16 mouse cellular contexts compared by ENCODE assay signal in genomic region chr17:43644375-43644774, GRCm38 (mm10). TPM values are rescaled to one million over a fixed set of nuclear protein-coding genes. Genes with fewer than 3 reads are reported as not detected.
A peak's percentile ranks its signal among the peaks of the same experiment; 100 is the strongest.
DNase-seq lines count a peak whose midpoint lies in the region; ATAC-seq lines count a peak whose summit lies in the region.
"Had no signal": no experiment of that assay in that cellular context is flagged by ENCODE, and none has a peak within 500 bp of the region (broad histone marks: within the 10 kb centered on the region; RNA-seq: fewer than 3 reads in every experiment).

No protein-coding gene starts in this region.

- no peak overlapping the region for H3K4me3 ChIP-seq in intestine, embryonic 16.5 days (ENCODE audit: low read length)
- no peak overlapping the region for H3K4me3 ChIP-seq in hindbrain, embryonic 12.5 days
- H3K4me3 ChIP-seq: forebrain, embryonic 15.5 days; layer of hippocampus, adult 2 months; limb, embryonic 10.5 days; neural tube, embryonic 12.5 days had no signal

- no peak overlapping the region for H3K9ac ChIP-seq in intestine, embryonic 16.5 days (ENCODE audit: low read depth, low read length)
- no peak overlapping the region for H3K9ac ChIP-seq in hindbrain, embryonic 12.5 days
- H3K9ac ChIP-seq: forebrain, embryonic 15.5 days; neural tube, embryonic 12.5 days had no signal

- no peaks in the 10 kb centered on the region for H3K36me3 ChIP-seq in intestine, embryonic 16.5 days (ENCODE audit: control insufficient read depth, insufficient read depth, low read length)
- H3K36me3 ChIP-seq in hindbrain, embryonic 12.5 days: peaks cover 58% of the 10 kb centered on the region

- H3K4me2 ChIP-seq in intestine, embryonic 16.5 days (ENCODE audit: low read depth, low read length): no peak overlapping the region
- H3K4me2 ChIP-seq in hindbrain, embryonic 12.5 days (replicated peaks): no peak overlapping the region
- H3K4me2 ChIP-seq: forebrain, embryonic 15.5 days; midbrain, embryonic 11.5 days; neural tube, embryonic 12.5 days had no signal

- peak; percentile 68 for ATAC-seq in intestine, embryonic 16.5 days
- ATAC-seq in hindbrain, embryonic 12.5 days (ENCODE audit: low FRiP score): no peak
- ATAC-seq: forebrain, embryonic 15.5 days had no signal

- no peaks in the 10 kb centered on the region for H3K27me3 ChIP-seq in intestine, embryonic 16.5 days (replicated peaks; ENCODE audit: control insufficient read depth, insufficient read depth, low read length)
- no peaks in the 10 kb centered on the region for H3K27me3 ChIP-seq in hindbrain, embryonic 12.5 days
- H3K27me3 ChIP-seq: forebrain, embryonic 15.5 days; neural tube, embryonic 12.5 days had no signal

- H3K27ac ChIP-seq in intestine, embryonic 16.5 days (ENCODE audit: low read length): no peak overlapping the region
- H3K27ac ChIP-seq in hindbrain, embryonic 12.5 days: no peak overlapping the region
- H3K27ac ChIP-seq: forebrain, embryonic 15.5 days; layer of hippocampus, adult 2 months; limb, embryonic 10.5 days; neural tube, embryonic 12.5 days had no signal

- WGBS in intestine, embryonic 16.5 days: 66% methylated on average over 7 of the region's 7 CpGs
- 88% methylated on average over 7 of the region's 7 CpGs for WGBS in hindbrain, embryonic 12.5 days

- no peaks in the 10 kb centered on the region for H3K9me3 ChIP-seq in intestine, embryonic 16.5 days (ENCODE audit: control insufficient read depth, low read length)
- H3K9me3 ChIP-seq in hindbrain, embryonic 12.5 days (replicated peaks): no peaks in the 10 kb centered on the region
- H3K9me3 ChIP-seq: forebrain, embryonic 15.5 days; limb, embryonic 10.5 days; neural tube, embryonic 12.5 days had no signal

- no peaks in the 10 kb centered on the region for H3K4me1 ChIP-seq in intestine, embryonic 16.5 days (ENCODE audit: control insufficient read depth, insufficient read depth, low read length)
- no peaks in the 10 kb centered on the region for H3K4me1 ChIP-seq in hindbrain, embryonic 12.5 days
- H3K4me1 ChIP-seq: forebrain, embryonic 15.5 days; limb, embryonic 10.5 days; neural tube, embryonic 12.5 days had no signal

- DNase-seq in adrenal gland, postnatal 14 days: peak; percentile 6
- DNase-seq in adrenal gland, adult 2 months: no peak
- DNase-seq in urinary bladder, postnatal 14 days (ENCODE audit: low spot score): peak; percentile 51
- no peak for DNase-seq in urinary bladder, adult 18-20 months (ENCODE audit: low spot score in 2 of 2)
- DNase-seq in skeletal muscle tissue, adult 2 months (ENCODE audit: low read depth, low spot score): peak; percentile 43
- DNase-seq in spleen, adult 12 weeks (ENCODE audit: low spot score): no peak
- DNase-seq: kidney, adult 11 months had no signal

RNA-seq across cellular contexts. Expression of gene Tdrd6, which starts 14.3 kb away (rescaled TPM):
- not detected in 2 replicates for total RNA-seq in adrenal gland, postnatal 14 days (2021)
- not detected for total RNA-seq in adrenal gland, adult 2 months (2021)
- polyA plus RNA-seq in adrenal gland, adult 2 months (2012; rRNA removed): not detected in 2 replicates
- polyA plus RNA-seq in intestine, embryonic 16.5 days (2015; fragmentation: Nextera tagmentation; extraction: Ambion mirVana): 1.2 and 2.0 TPM in 2 replicates
- 0.05 and 0.47 TPM in 2 replicates for polyA plus RNA-seq in hindbrain, embryonic 12.5 days (2016; fragmentation: Nextera tagmentation; extraction: Ambion mirVana)
- total RNA-seq: adrenal gland, adult 18-20 months; MEL had no signal
- polyA plus RNA-seq: limb, embryonic 10.5 days; midbrain, embryonic 11.5 days had no signal

RNA-seq across cellular contexts. Expression of gene Slc25a27, which starts 22.6 kb away (rescaled TPM):
- 3.1 and 4.6 TPM in 2 replicates for total RNA-seq in adrenal gland, postnatal 14 days (2021)
- total RNA-seq in adrenal gland, adult 2 months (2021): 1 to 10 TPM; 2.1 to 2.2 TPM
- polyA plus RNA-seq in adrenal gland, adult 2 months (2012; rRNA removed): 2.1 and 3.8 TPM in 2 replicates
- polyA plus RNA-seq in intestine, embryonic 16.5 days (2015; fragmentation: Nextera tagmentation; extraction: Ambion mirVana): 9.6 and 10.4 TPM in 2 replicates
- polyA plus RNA-seq in hindbrain, embryonic 12.5 days (2016; fragmentation: Nextera tagmentation; extraction: Ambion mirVana): 80.4 and 90.0 TPM in 2 replicates
- total RNA-seq: MEL had no signal

RNA-seq across cellular contexts. Expression of gene Cyp39a1, which starts 22.9 kb away (rescaled TPM):
- 6.3 and 12.3 TPM in 2 replicates for total RNA-seq in adrenal gland, postnatal 14 days (2021)
- 1 to 10 TPM; 2.0 to 2.2 TPM for total RNA-seq in adrenal gland, adult 2 months (2021)
- polyA plus RNA-seq in adrenal gland, adult 2 months (2012; rRNA removed): 0.26 and 0.27 TPM in 2 replicates
- polyA plus RNA-seq in intestine, embryonic 16.5 days (2015; fragmentation: Nextera tagmentation; extraction: Ambion mirVana): 13.2 and 15.1 TPM in 2 replicates
- polyA plus RNA-seq in hindbrain, embryonic 12.5 days (2016; fragmentation: Nextera tagmentation; extraction: Ambion mirVana): 27.2 and 29.4 TPM in 2 replicates
- total RNA-seq: MEL had no signal

Comparison
In these comparisons a context has a peak if more than half of its experiments do, and no peak if none do; other contexts are left out.
1. DNase-seq: peak in adrenal gland, postnatal 14 days (single experiment), urinary bladder, postnatal 14 days (single experiment) and skeletal muscle tissue, adult 2 months (single experiment); none in adrenal gland, adult 2 months (single experiment), urinary bladder, adult 18-20 months (0 of 2) and spleen, adult 12 weeks (single experiment).
2. RNA of gene Cyp39a1, which starts 22.9 kb away (polyA plus RNA-seq): 27.2 to 29.4 TPM in hindbrain, embryonic 12.5 days and 13.2 to 15.1 TPM in intestine, embryonic 16.5 days; 0.26 to 0.27 TPM in adrenal gland, adult 2 months; every median in the first group is over 10 times any median in the second.